Mouse (Mus musculus) neural tube, embryonic 14.5 days (tissue): ENCODE measurements around the gene Sept11. TPM values are rescaled to one million over a fixed set of nuclear protein-coding genes. Genes with fewer than 3 reads are reported as not detected.

ENCODE experiments used
- ATAC-seq: fragments of 200-750 bp; cut with Nextera tagmentation; 2 replicates; pipeline ENCODE4 v1.8.0; 2017; ENCODE audit warnings: low read depth, mild to moderate bottlenecking, moderate TSS enrichment, moderate library complexity
- H3K27ac ChIP-seq: fragments of 300-500 bp; sonication (generic); 2 replicates; pipeline ENCODE4 v1.5.1; 2014; ENCODE audit warnings: low read depth, mild to moderate bottlenecking, control low read depth, low read length, moderate library complexity, mixed read lengths
- H3K27me3 ChIP-seq: fragments of 300-500 bp; sonication (generic); 2 replicates; pipeline ENCODE4 v1.6.1; 2014; ENCODE audit warnings: low read length; ENCODE audit not compliant: control insufficient read depth, insufficient read depth
- H3K36me3 ChIP-seq: fragments of 300-500 bp; sonication (generic); 2 replicates; pipeline ENCODE4 v1.6.1; 2014; ENCODE audit warnings: low read length, mixed read lengths; ENCODE audit not compliant: control insufficient read depth, insufficient read depth
- H3K4me1 ChIP-seq: fragments of 300-500 bp; sonication (generic); 2 replicates; pipeline ENCODE4 v1.6.1; 2014; ENCODE audit warnings: low read length; ENCODE audit not compliant: control insufficient read depth, insufficient read depth
- H3K4me2 ChIP-seq: fragments of 300-500 bp; sonication (generic); 2 replicates; pipeline ENCODE4 v1.6.1; 2014; ENCODE audit warnings: mild to moderate bottlenecking, low read depth, low read length, control low read depth
- H3K4me3 ChIP-seq: fragments of 300-500 bp; sonication (generic); 2 replicates; pipeline ENCODE4 v1.5.1; 2014; ENCODE audit warnings: low read depth, low read length, control low read depth, mixed read lengths
- H3K9ac ChIP-seq: fragments of 300-500 bp; sonication (generic); replicated peaks from 2 replicates; pipeline ENCODE4 v1.6.1; 2014; ENCODE audit warnings: low read depth, mild to moderate bottlenecking, control low read depth, low read length, mixed read lengths
- H3K9me3 ChIP-seq: fragments of 300-500 bp; sonication (generic); 2 replicates; pipeline ENCODE4 v1.6.1; 2016; ENCODE audit warnings: low read length; ENCODE audit not compliant: control insufficient read depth
- WGBS: fragments of 180-500 bp; shearing (Covaris S2); extraction: QIAGEN DNeasy Blood & Tissue Kit; methylation state at CpG from one replicate; pipeline ENCODE4 v1.1.7; 2014; 5-methylcytosine and 5-hydroxymethylcytosine counted together
- polyA plus RNA-seq: library from polyadenylated mRNA; unstranded; fragments of >200 nt; fragmentation: Nextera tagmentation; extraction: Ambion mirVana; gene quantifications from 2 replicates; pipeline ENCODE4 v1.2.1, GENCODE M21; 2014

The Sept11 gene
- polyA plus RNA-seq, 1 experiment from 2014 or later = 135 TPM

DNA sequence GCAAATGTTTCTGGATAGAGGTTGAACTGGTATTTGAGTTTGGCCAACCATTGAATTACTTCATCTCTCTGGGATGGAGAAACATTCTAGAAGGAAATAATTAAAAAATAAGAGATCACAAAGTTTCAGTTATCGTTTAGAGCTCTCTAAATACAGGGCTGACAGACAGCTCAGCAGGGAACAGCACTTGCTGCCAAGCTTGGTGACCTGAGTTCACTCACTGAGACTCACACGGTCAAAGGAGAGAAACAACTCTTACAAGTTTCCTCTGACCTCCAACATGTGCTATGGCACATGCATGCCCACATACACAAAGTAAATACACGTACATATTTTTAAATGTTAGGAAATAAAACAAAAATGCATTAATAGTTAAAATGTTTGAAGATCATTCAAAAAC lies 96.4 kb downstream of the Sept11 start:
- no peak for ATAC-seq
- H3K4me3 ChIP-seq = no peak overlapping the region
- WGBS = 77% methylated on average over 3 of the region's 3 CpGs
- H3K4me2 ChIP-seq = no peak overlapping the region
- H3K27me3 ChIP-seq = no peaks in the 10 kb centered on the region
- no peaks in the 10 kb centered on the region for H3K4me1 ChIP-seq
- H3K27ac ChIP-seq = no peak overlapping the region
- no peak overlapping the region for H3K9ac ChIP-seq
- H3K9me3 ChIP-seq = no peaks in the 10 kb centered on the region
- H3K36me3 ChIP-seq = peaks cover 27% of the 10 kb centered on the region

DNA sequence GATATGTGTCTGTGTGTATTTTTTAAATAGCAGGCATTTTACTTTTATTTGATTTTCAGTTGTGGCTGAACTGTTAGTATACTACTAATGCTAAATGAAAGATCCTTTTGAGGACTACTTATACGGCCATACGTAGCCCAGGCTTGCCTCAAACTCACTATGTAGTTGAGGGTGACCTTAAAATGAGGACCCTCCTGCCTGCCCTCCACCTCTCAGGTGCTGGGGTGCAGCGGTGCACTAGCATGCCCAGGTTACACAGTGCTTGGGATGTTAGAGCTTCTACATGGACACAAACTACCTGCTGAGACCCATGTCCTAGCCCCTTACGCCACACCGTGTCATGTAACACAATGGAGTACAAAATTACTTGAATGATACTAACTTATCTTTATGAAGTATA lies 97.2 kb downstream of the Sept11 start:
- H3K9ac ChIP-seq = no peak overlapping the region
- H3K4me1 ChIP-seq = no peaks in the 10 kb centered on the region
- H3K4me3 ChIP-seq = no peak overlapping the region
- no peak overlapping the region for H3K4me2 ChIP-seq
- no peaks in the 10 kb centered on the region for H3K9me3 ChIP-seq
- WGBS = 97% methylated on average over 5 of the region's 5 CpGs
- H3K27me3 ChIP-seq = no peaks in the 10 kb centered on the region
- H3K36me3 ChIP-seq = peaks cover 20% of the 10 kb centered on the region; the same call in 1 of the 2 replicates
- H3K27ac ChIP-seq = no peak overlapping the region
- no peak for ATAC-seq

DNA sequence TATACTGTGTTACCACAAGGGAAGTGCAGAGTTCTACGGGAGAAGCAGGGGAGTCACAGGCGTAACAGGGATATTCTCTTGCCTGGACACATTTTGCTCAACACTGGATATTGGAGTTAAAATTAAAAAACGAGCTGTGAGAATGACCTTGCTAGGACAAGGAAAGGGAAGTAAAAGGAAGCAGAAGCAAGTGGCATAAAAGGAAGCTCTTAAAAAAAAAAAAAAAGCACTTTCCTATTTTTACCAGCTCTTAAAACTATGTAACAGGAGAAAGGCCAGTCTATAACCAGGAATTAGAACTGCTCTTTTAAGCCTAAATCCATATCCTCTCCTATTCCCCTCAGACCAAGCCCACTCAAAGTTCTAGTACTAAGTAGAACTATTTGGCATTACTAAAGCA lies 105.0 kb downstream of the Sept11 start:
- WGBS = 95% methylated on average over 3 of the region's 3 CpGs
- Histone ChIP-seq H3K27me3 (no peaks in the 10 kb centered on the region), H3K4me3 (no peak overlapping the region), H3K36me3 (peaks cover 25% of the 10 kb centered on the region), H3K4me1 (peaks cover 4% of the 10 kb centered on the region), H3K4me2 (no peak overlapping the region), H3K9ac (no peak overlapping the region), H3K9me3 (no peaks in the 10 kb centered on the region), H3K27ac (no peak overlapping the region)
- no peak for ATAC-seq

DNA sequence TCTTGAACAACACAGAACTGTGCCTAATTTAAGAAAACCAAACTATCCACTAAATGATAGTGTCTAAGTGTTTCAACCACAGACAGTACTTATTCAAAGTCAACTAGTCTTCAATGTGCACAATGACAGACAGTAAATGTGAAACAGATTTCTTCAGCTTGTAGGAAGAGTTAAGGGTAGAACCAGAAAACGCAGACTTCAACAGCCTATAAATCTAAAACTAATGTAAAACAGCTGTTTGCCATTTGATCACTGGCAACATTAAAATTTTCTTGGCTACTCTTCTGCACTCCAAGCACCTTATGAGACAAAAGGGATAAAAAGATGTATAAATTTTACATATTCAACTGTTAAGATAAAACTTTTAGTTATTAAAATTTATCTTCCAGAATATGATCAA lies 107.9 kb downstream of the Sept11 start:
- Histone ChIP-seq H3K36me3 (peaks cover 25% of the 10 kb centered on the region), H3K9ac (no peak overlapping the region), H3K9me3 (no peaks in the 10 kb centered on the region), H3K4me2 (no peak overlapping the region), H3K27ac (no peak overlapping the region), H3K4me1 (peaks cover 15% of the 10 kb centered on the region), H3K4me3 (no peak overlapping the region), H3K27me3 (no peaks in the 10 kb centered on the region)
- 88% methylated on average over 1 of the region's 1 CpGs for WGBS
- no peak for ATAC-seq

DNA sequence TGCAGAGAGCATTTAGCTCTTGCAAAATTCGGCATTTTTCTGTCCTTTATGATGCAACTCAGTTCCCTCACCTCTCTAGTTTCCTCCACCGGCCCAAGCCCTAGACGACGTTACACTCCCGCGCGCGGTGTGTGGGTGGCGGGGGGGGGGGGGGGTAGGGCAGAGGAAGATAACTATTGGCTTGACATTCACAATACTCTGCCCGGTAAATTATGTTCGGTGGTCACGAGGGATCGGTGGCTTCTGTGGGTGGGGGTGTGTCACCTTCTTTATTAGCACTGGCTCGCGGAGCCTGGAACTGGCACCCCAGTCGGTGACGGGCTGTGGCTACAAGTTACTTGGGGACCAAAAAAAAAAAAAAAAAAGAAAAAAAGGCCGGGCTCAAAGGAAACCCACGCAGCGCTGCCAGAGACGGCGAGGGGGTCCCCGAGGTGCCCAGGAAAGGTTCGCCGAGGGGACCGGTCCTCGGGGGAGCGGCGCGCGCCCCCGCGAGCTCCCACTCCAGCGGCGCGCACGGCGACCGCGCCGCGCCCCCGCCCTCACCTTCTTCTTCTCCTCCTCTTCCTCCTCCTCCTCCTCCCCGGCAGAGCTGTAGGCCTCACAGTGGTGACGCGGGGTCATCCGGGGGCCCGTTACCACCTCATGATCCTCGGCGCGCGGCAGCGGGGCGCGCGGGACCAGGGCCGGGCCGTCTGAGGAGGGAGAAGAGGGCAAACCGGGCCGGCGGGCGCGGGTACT lies 112.3 kb downstream of the Sept11 start:
- peaks cover 15% of the 10 kb centered on the region for H3K4me1 ChIP-seq
- H3K4me2 ChIP-seq = peak overlapping the region; percentile 89
- H3K9ac ChIP-seq = peak overlapping the region; percentile 91
- H3K27me3 ChIP-seq = no peaks in the 10 kb centered on the region
- H3K27ac ChIP-seq = peak overlapping the region; percentile 92
- peak overlapping the region; percentile 92 for H3K4me3 ChIP-seq
- no peaks in the 10 kb centered on the region for H3K9me3 ChIP-seq
- peaks cover 7% of the 10 kb centered on the region; the same call in 1 of the 2 replicates for H3K36me3 ChIP-seq
- WGBS = under 1% methylated on average over 48 of the region's 63 CpGs
- ATAC-seq = peak; percentile 66

DNA sequence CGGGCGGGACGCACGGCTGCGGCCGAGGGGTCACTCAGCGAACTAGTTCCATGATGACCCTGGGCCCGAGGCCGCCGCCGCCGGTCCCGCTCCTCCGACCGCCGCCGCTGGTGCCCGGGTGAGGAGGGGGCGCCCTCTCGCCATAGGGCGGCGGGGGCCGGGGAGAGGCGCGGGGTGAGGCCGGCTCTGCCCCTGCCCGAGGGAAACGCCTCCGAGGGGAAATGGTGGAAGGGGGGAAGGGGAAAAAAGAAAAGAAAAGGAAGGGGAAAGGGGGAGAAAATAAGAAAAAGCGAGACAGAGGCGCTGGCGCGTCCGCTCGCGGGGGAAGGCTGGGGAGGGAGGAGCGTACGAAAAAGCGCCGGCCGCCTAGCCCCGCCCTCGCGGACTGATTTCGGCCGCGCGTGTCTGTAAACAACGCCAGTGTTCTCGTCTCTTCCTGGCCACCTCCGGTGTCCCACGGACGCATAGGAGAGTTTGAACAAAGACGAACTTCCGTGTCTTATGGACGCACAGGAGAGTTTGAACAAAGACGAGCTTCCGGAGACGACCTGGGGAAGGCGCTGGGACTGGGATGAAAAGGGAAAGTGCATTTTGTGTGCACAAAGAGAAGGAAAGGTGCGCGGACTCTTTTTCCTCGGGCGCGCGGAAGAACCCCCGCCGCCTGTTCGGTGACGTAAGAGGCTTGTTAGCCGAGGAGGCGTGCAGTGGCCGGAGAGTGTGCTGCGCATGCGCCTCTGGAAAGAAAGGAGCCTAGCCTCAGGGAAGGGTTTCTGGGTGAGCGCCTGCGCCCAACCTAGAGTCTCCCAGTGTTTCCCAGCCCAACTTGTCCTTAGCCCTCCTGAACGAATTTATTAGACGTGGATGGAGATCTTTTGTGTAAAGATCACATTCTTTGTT lies 113.1 kb downstream of the Sept11 start, which contains the start of the genes Ccni and 2010109A12Rik:
Gene Ccni, minus strand, starts transcription at position 387 of the 897 bp plus-strand sequence.
Gene 2010109A12Rik, plus strand, starts transcription at position 410 of the 897 bp plus-strand sequence.
- H3K36me3 ChIP-seq = peaks cover 4% of the 10 kb centered on the region; the same call in 1 of the 2 replicates
- H3K4me1 ChIP-seq = peaks cover 15% of the 10 kb centered on the region
- H3K27me3 ChIP-seq = no peaks in the 10 kb centered on the region
- H3K4me3 ChIP-seq = peak within 1 kb of the TSS; percentile 92
- H3K4me2 ChIP-seq = peak within 1 kb of the TSS; percentile 89
- ATAC-seq = peak; percentile 97
- peak within 1 kb of the TSS; percentile 91 for H3K9ac ChIP-seq
- no peaks in the 10 kb centered on the region for H3K9me3 ChIP-seq
- peak within 1 kb of the TSS; percentile 92 for H3K27ac ChIP-seq
- WGBS = under 1% methylated on average over 79 of the region's 79 CpGs

DNA sequence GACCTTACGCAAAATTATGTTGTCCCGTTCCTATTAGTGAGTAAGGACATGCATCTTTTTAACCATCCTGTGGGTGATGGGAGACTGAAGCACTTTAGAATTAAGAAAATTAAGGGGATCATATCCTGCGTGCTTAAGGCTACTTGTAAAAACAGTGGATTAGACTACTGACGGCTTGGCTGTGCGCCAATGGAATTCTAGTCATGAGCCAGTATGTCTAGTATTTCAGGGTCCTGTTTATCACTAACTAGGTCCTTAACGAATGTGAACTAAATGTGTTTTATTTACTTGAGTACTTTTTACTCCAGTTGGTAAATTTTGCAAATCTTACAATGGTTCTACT lies 113.7 kb downstream of the Sept11 start:
- no peaks in the 10 kb centered on the region for H3K27me3 ChIP-seq
- H3K4me2 ChIP-seq = peak overlapping the region; percentile 62
- H3K4me3 ChIP-seq = peak overlapping the region; percentile 92
- ATAC-seq = no peak
- peak overlapping the region; percentile 91; the same call in 1 of the 2 replicates for H3K9ac ChIP-seq
- no peaks in the 10 kb centered on the region for H3K36me3 ChIP-seq
- no peaks in the 10 kb centered on the region for H3K9me3 ChIP-seq
- WGBS = 8% methylated on average over 6 of the region's 6 CpGs
- H3K27ac ChIP-seq = peak overlapping the region; percentile 92
- H3K4me1 ChIP-seq = peaks cover 15% of the 10 kb centered on the region

DNA sequence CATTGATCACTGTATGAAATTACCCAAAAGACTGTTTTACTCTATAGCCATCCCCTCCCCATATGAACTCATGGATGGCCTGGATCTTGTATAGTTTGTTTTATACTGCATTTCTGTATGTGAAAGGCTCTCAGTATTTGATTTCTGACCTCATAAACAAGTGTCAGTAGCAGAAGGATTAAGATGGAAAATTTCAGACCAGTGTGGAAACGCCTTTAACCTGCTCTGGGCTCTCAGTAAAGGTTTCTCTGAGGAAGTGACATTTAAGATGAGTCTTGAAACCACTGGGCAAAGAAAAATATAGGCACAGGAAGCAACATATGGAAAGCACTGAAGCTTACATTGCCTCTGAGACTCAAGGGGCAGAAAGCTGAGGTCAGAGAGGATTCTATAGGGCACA lies 114.3 kb downstream of the Sept11 start:
- Histone ChIP-seq H3K9ac (no peak overlapping the region), H3K4me3 (no peak overlapping the region), H3K27me3 (no peaks in the 10 kb centered on the region), H3K27ac (no peak overlapping the region), H3K4me2 (0 out of 2 replicates have a peak overlapping the region, but pooled peaks have one; percentile 62), H3K4me1 (peaks cover 15% of the 10 kb centered on the region), H3K9me3 (no peaks in the 10 kb centered on the region), H3K36me3 (no peaks in the 10 kb centered on the region)
- no peak for ATAC-seq
- WGBS = 76% methylated on average over 1 of the region's 1 CpGs

DNA sequence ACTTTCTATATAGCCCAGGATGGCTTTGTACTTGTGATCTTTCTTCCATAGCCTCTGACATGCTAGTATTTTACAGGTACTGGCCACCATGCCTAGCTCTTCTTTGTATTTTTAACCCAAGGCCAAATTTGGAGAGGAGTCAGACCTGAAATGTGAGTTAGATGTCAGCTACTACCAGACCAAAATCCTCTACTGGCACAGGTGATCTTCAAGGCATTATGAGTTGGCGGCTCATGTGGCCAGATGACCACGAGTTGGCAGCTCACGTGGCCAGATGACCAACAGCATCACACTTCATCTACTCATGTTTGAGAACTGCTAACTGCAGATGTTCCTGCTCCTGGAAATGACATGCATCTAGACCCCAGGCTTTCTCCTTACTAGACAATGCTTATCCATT lies 125.1 kb downstream of the Sept11 start:
- Histone ChIP-seq H3K36me3 (no peaks in the 10 kb centered on the region), H3K27ac (no peak overlapping the region), H3K4me3 (no peak overlapping the region), H3K4me2 (no peak overlapping the region), H3K9me3 (no peaks in the 10 kb centered on the region), H3K27me3 (no peaks in the 10 kb centered on the region), H3K9ac (no peak overlapping the region), H3K4me1 (no peaks in the 10 kb centered on the region)
- 86% methylated on average over 3 of the region's 3 CpGs for WGBS
- ATAC-seq = no peak
